Mouse (Mus musculus): ENCODE measurements around the gene Ifnar2. TPM values are rescaled to one million over a fixed set of nuclear protein-coding genes. Genes with fewer than 3 reads are reported as not detected.

Gene Ifnar2
- total and polyA plus RNA-seq, 3 experiments: 33.1 to 34.9 (median 34.5) TPM

GRCm38 (mm10) chr16:91385621-91386020 is 13.0 kb downstream of the Ifnar2 start:
- Histone ChIP-seq H3K4me3 (replicated peaks in 1 of 3; ENCODE audit: low read depth in 2 of 3, low read length in 2 of 3, poor library complexity in 1 of 3) (no peak overlapping the region), H3K27ac (ENCODE audit: insufficient read depth, low read depth) (no peak overlapping the region), H3K4me1 (ENCODE audit: control insufficient read depth in 1 of 2, insufficient read depth in 2 of 2) (peaks cover 3 to 21% of the 10 kb centered on the region in 2 experiments; a peak in 3 of 4 replicates), H3K9me3 (replicated peaks; ENCODE audit: low read length) (peaks cover 6% of the 10 kb centered on the region), H3K36me3 (replicated peaks in 1 of 2; ENCODE audit: control insufficient read depth in 1 of 2, insufficient read depth in 1 of 2, low read length in 1 of 2) (peaks cover 45 to 87% of the 10 kb centered on the region in 2 experiments), H3K9ac (ENCODE audit: insufficient read depth, low read depth) (no peak overlapping the region), H3K4me2 (ENCODE audit: insufficient read depth, low read depth, poor library complexity, severe bottlenecking) (no peak overlapping the region), H3K27me3 (replicated peaks) (no peaks in the 10 kb centered on the region), H3K79me2 (replicated peaks; ENCODE audit: control insufficient read depth, extremely low read depth, insufficient read depth, poor library complexity, severe bottlenecking) (no peaks in the 10 kb centered on the region)
- in situ Hi-C loops (cut with MboI; ENCODE audit: low pct_ligation_motif_present, low pct_unique_long_range_greater_than_20kb, low sequenced_read_pairs): no loop called here
- dilution Hi-C loops (cut with MboI; ENCODE audit: extremely low pct_ligation_motif_present, extremely low pct_unique_long_range_greater_than_20kb, low sequenced_read_pairs): no loop called here
- DNase-seq (ENCODE audit: extremely low read depth): no peak
- TF ChIP-seq BHLHE40 (IDR thresholded peaks at IDR 0.05; ENCODE audit: low read depth, low read length) (no peak), TBP (conservative IDR thresholded peaks at IDR 0.05; ENCODE audit: low read depth, low read length) (no peak)

GRCm38 (mm10) chr16:91386419-91387120 is 14.0 kb downstream of the Ifnar2 start:
- TF ChIP-seq TBP (conservative IDR thresholded peaks at IDR 0.05; ENCODE audit: low read depth, low read length): no peak
- TF ChIP-seq RCOR1 (conservative IDR thresholded peaks at IDR 0.05; ENCODE audit: low read depth, low read length): no peak
- TF ChIP-seq TCF12 (IDR thresholded peaks at IDR 0.05; ENCODE audit: low read depth, low read length): no peak
- TF ChIP-seq PAX5 (IDR thresholded peaks at IDR 0.05; ENCODE audit: low read length): no peak
- no peak for TF ChIP-seq NELFE (IDR thresholded peaks at IDR 0.05; ENCODE audit: low read depth, low read length)
- TF ChIP-seq ZNF384 (IDR thresholded peaks at IDR 0.05; ENCODE audit: low read depth, low read length): no peak
- no peak for TF ChIP-seq ELF1 (IDR thresholded peaks at IDR 0.05; ENCODE audit: low read depth, low read length)
- no peak for TF ChIP-seq KAT2A (IDR thresholded peaks at IDR 0.05; ENCODE audit: insufficient replicate concordance, low read length)
- no peak for TF ChIP-seq SIN3A (IDR thresholded peaks at IDR 0.05; ENCODE audit: low read length)
- no peak for TF ChIP-seq JUN (IDR thresholded peaks at IDR 0.05; ENCODE audit: insufficient read depth, low read depth, low read length)
- TF ChIP-seq ZMIZ1 (IDR thresholded peaks at IDR 0.05; ENCODE audit: low read depth, low read length): no peak
- no peak for TF ChIP-seq ZC3H11A (IDR thresholded peaks at IDR 0.05; ENCODE audit: low read depth, low read length)
- TF ChIP-seq MAX (IDR thresholded peaks at IDR 0.05; ENCODE audit: low read length): no peak
- dilution Hi-C loops (cut with MboI; ENCODE audit: extremely low pct_ligation_motif_present, extremely low pct_unique_long_range_greater_than_20kb, low sequenced_read_pairs) (no loop called here), in situ Hi-C loops (cut with MboI; ENCODE audit: low pct_ligation_motif_present, low pct_unique_long_range_greater_than_20kb, low sequenced_read_pairs) (no loop called here)
- Histone ChIP-seq H3K27ac (ENCODE audit: insufficient read depth, low read depth) (no peak overlapping the region), H3K4me3 (replicated peaks in 1 of 3; ENCODE audit: low read depth in 2 of 3, low read length in 2 of 3, poor library complexity in 1 of 3) (no peak overlapping the region), H3K79me2 (replicated peaks; ENCODE audit: control insufficient read depth, extremely low read depth, insufficient read depth, poor library complexity, severe bottlenecking) (no peaks in the 10 kb centered on the region), H3K4me2 (ENCODE audit: insufficient read depth, low read depth, poor library complexity, severe bottlenecking) (no peak overlapping the region), H3K27me3 (replicated peaks) (no peaks in the 10 kb centered on the region), H3K36me3 (replicated peaks in 1 of 2; ENCODE audit: control insufficient read depth in 1 of 2, insufficient read depth in 1 of 2, low read length in 1 of 2) (peaks cover 47 to 84% of the 10 kb centered on the region in 2 experiments), H3K9me3 (replicated peaks; ENCODE audit: low read length) (peaks cover 6% of the 10 kb centered on the region), H3K9ac (ENCODE audit: insufficient read depth, low read depth) (no peak overlapping the region), H3K4me1 (ENCODE audit: control insufficient read depth in 1 of 2, insufficient read depth in 2 of 2) (peaks cover 3 to 21% of the 10 kb centered on the region in 2 experiments; a peak in 3 of 4 replicates)
- DNase-seq (ENCODE audit: extremely low read depth): no peak
